Mouse (Mus musculus): ENCODE data around the gene 1700018G05Rik. TPM values are rescaled to one million over a fixed set of nuclear protein-coding genes. Genes with fewer than 3 reads are reported as not detected.
"Not testable (repeated sequence)": the region's sequence is repeated elsewhere in the genome, so short reads cannot be mapped to it uniquely, and the experiment has no call there.

The 1700018G05Rik gene
- not detected in 2 replicates for polyA plus RNA-seq (2014; fragmentation: Nextera tagmentation; extraction: Ambion mirVana)

GRCm38 (mm10) chrX:102928072-102928471, at the start of gene 1700018G05Rik:
1700018G05Rik (plus strand) TSS chrX:102928372.
- H3K9me3 ChIP-seq (ENCODE audit: control insufficient read depth, low read length); H3K27ac ChIP-seq (ENCODE audit: low read depth, low read length); H3K9ac ChIP-seq (replicated peaks; ENCODE audit: low read depth, low read length); H3K36me3 ChIP-seq (ENCODE audit: control insufficient read depth, insufficient read depth, low read length); ATAC-seq (ENCODE audit: low read depth); H3K4me2 ChIP-seq (ENCODE audit: low read depth, low read length); H3K4me3 ChIP-seq (ENCODE audit: low read depth, low read length); H3K27me3 ChIP-seq (ENCODE audit: control insufficient read depth, insufficient read depth, low read length); H3K4me1 ChIP-seq (ENCODE audit: control insufficient read depth, insufficient read depth, low read length): not testable (repeated sequence)
- WGBS, result 89% methylated on average over 5 of the region's 6 CpGs

- H3K36me3 ChIP-seq (ENCODE audit: control insufficient read depth, insufficient read depth, low read length); H3K9me3 ChIP-seq (ENCODE audit: control insufficient read depth, low read length); H3K4me1 ChIP-seq (ENCODE audit: control insufficient read depth, insufficient read depth, low read length); H3K9ac ChIP-seq (replicated peaks; ENCODE audit: low read depth, low read length); H3K27ac ChIP-seq (ENCODE audit: low read depth, low read length); H3K27me3 ChIP-seq (ENCODE audit: control insufficient read depth, insufficient read depth, low read length); H3K4me3 ChIP-seq (ENCODE audit: low read depth, low read length); H3K4me2 ChIP-seq (ENCODE audit: low read depth, low read length); ATAC-seq (ENCODE audit: low read depth): not testable (repeated sequence)
- WGBS, result 86% methylated on average over 6 of the region's 9 CpGs
Observed at GRCm38 (mm10) chrX:102908587-102908986, 19.6 kb upstream of the 1700018G05Rik start, which contains the start of the genes Dmrtc1a and 1700011M02Rik. Dmrtc1a (minus strand) TSS chrX:102908687. 1700011M02Rik (plus strand) TSS chrX:102908905.

GRCm38 (mm10) chrX:102914823-102915222, 13.3 kb upstream of the 1700018G05Rik start:
- H3K4me2 ChIP-seq (ENCODE audit: low read depth, low read length); ATAC-seq (ENCODE audit: low read depth); H3K9me3 ChIP-seq (ENCODE audit: control insufficient read depth, low read length); H3K4me3 ChIP-seq (ENCODE audit: low read depth, low read length); H3K27me3 ChIP-seq (ENCODE audit: control insufficient read depth, insufficient read depth, low read length); H3K9ac ChIP-seq (replicated peaks; ENCODE audit: low read depth, low read length); H3K4me1 ChIP-seq (ENCODE audit: control insufficient read depth, insufficient read depth, low read length); H3K36me3 ChIP-seq (ENCODE audit: control insufficient read depth, insufficient read depth, low read length); H3K27ac ChIP-seq (ENCODE audit: low read depth, low read length): not testable (repeated sequence)
- WGBS, result 80% methylated on average over 1 of the region's 1 CpGs

GRCm38 (mm10) chrX:102926707-102927106, 1.5 kb upstream of the 1700018G05Rik start:
- H3K9me3 ChIP-seq (ENCODE audit: control insufficient read depth, low read length); H3K36me3 ChIP-seq (ENCODE audit: control insufficient read depth, insufficient read depth, low read length); H3K27me3 ChIP-seq (ENCODE audit: control insufficient read depth, insufficient read depth, low read length); H3K4me1 ChIP-seq (ENCODE audit: control insufficient read depth, insufficient read depth, low read length); H3K9ac ChIP-seq (replicated peaks; ENCODE audit: low read depth, low read length); H3K27ac ChIP-seq (ENCODE audit: low read depth, low read length); H3K4me2 ChIP-seq (ENCODE audit: low read depth, low read length); H3K4me3 ChIP-seq (ENCODE audit: low read depth, low read length): not testable (repeated sequence)
- WGBS, result 23% methylated on average over 4 of the region's 4 CpGs
- peak; percentile 66; the same call in 1 of the 2 replicates for ATAC-seq (ENCODE audit: low read depth)

GRCm38 (mm10) chrX:102932992-102933570, 4.9 kb downstream of the 1700018G05Rik start:
- Histone ChIP-seq H3K4me3 (ENCODE audit: low read depth, low read length) (peak overlapping the region; percentile 47), H3K9ac (replicated peaks; ENCODE audit: low read depth, low read length) (peak overlapping the region; percentile 76), H3K9me3 (ENCODE audit: control insufficient read depth, low read length) (no peaks in the 10 kb centered on the region), H3K4me1 (ENCODE audit: control insufficient read depth, insufficient read depth, low read length) (no peaks in the 10 kb centered on the region), H3K27me3 (ENCODE audit: control insufficient read depth, insufficient read depth, low read length) (0 out of 2 replicates have a peak, but pooled peaks cover 2% of the 10 kb centered on the region), H3K27ac (ENCODE audit: low read depth, low read length) (no peak overlapping the region), H3K4me2 (ENCODE audit: low read depth, low read length) (peak overlapping the region; percentile 52), H3K36me3 (ENCODE audit: control insufficient read depth, insufficient read depth, low read length) (no peaks in the 10 kb centered on the region)
- ATAC-seq (ENCODE audit: low read depth), result peak; percentile 21; the same call in 1 of the 2 replicates
- 41% methylated on average over 12 of the region's 12 CpGs for WGBS

GRCm38 (mm10) chrX:102933571-102934394, 5.6 kb downstream of the 1700018G05Rik start:
- whole genome bisulfite sequencing, result 19% methylated on average over 38 of the region's 68 CpGs
- Histone ChIP-seq H3K27ac (ENCODE audit: low read depth, low read length) (no peak overlapping the region), H3K27me3 (ENCODE audit: control insufficient read depth, insufficient read depth, low read length) (0 out of 2 replicates have a peak, but pooled peaks cover 2% of the 10 kb centered on the region), H3K36me3 (ENCODE audit: control insufficient read depth, insufficient read depth, low read length) (no peaks in the 10 kb centered on the region), H3K4me2 (ENCODE audit: low read depth, low read length) (peak overlapping the region; percentile 52), H3K9ac (replicated peaks; ENCODE audit: low read depth, low read length) (peak overlapping the region; percentile 76), H3K9me3 (ENCODE audit: control insufficient read depth, low read length) (no peaks in the 10 kb centered on the region), H3K4me3 (ENCODE audit: low read depth, low read length) (peak overlapping the region; percentile 47), H3K4me1 (ENCODE audit: control insufficient read depth, insufficient read depth, low read length) (no peaks in the 10 kb centered on the region)
- ATAC-seq (ENCODE audit: low read depth), result peak; percentile 84

- peak overlapping the region; percentile 52 for H3K4me2 ChIP-seq (ENCODE audit: low read depth, low read length)
- no peak; the same call in none of the 2 replicates for ATAC-seq (ENCODE audit: low read depth)
- WGBS, result 54% methylated on average over 8 of the region's 8 CpGs
- H3K36me3 ChIP-seq (ENCODE audit: control insufficient read depth, insufficient read depth, low read length), result no peaks in the 10 kb centered on the region
- no peak overlapping the region for H3K9ac ChIP-seq (replicated peaks; ENCODE audit: low read depth, low read length)
- H3K27me3 ChIP-seq (ENCODE audit: control insufficient read depth, insufficient read depth, low read length), result 0 out of 2 replicates have a peak, but pooled peaks cover 2% of the 10 kb centered on the region
- no peaks in the 10 kb centered on the region for H3K9me3 ChIP-seq (ENCODE audit: control insufficient read depth, low read length)
- H3K27ac ChIP-seq (ENCODE audit: low read depth, low read length), result no peak overlapping the region
- no peaks in the 10 kb centered on the region for H3K4me1 ChIP-seq (ENCODE audit: control insufficient read depth, insufficient read depth, low read length)
- peak overlapping the region; percentile 47 for H3K4me3 ChIP-seq (ENCODE audit: low read depth, low read length)
Observed at GRCm38 (mm10) chrX:102934395-102934764, 6.2 kb downstream of the 1700018G05Rik start.

GRCm38 (mm10) chrX:102936743-102937142, 8.6 kb downstream of the 1700018G05Rik start:
- Histone ChIP-seq H3K4me1 (ENCODE audit: control insufficient read depth, insufficient read depth, low read length) (no peaks in the 10 kb centered on the region), H3K4me2 (ENCODE audit: low read depth, low read length) (no peak overlapping the region), H3K4me3 (ENCODE audit: low read depth, low read length) (no peak overlapping the region), H3K36me3 (ENCODE audit: control insufficient read depth, insufficient read depth, low read length) (no peaks in the 10 kb centered on the region), H3K9me3 (ENCODE audit: control insufficient read depth, low read length) (no peaks in the 10 kb centered on the region), H3K9ac (replicated peaks; ENCODE audit: low read depth, low read length) (no peak overlapping the region), H3K27me3 (ENCODE audit: control insufficient read depth, insufficient read depth, low read length) (0 out of 2 replicates have a peak, but pooled peaks cover 2% of the 10 kb centered on the region), H3K27ac (ENCODE audit: low read depth, low read length) (no peak overlapping the region)
- ATAC-seq (ENCODE audit: low read depth), result no peak
- WGBS, result 76% methylated on average over 5 of the region's 5 CpGs

- H3K9ac ChIP-seq (replicated peaks; ENCODE audit: low read depth, low read length); H3K4me1 ChIP-seq (ENCODE audit: control insufficient read depth, insufficient read depth, low read length); H3K27ac ChIP-seq (ENCODE audit: low read depth, low read length); H3K4me3 ChIP-seq (ENCODE audit: low read depth, low read length); H3K4me2 ChIP-seq (ENCODE audit: low read depth, low read length); ATAC-seq (ENCODE audit: low read depth); H3K27me3 ChIP-seq (ENCODE audit: control insufficient read depth, insufficient read depth, low read length); H3K9me3 ChIP-seq (ENCODE audit: control insufficient read depth, low read length); H3K36me3 ChIP-seq (ENCODE audit: control insufficient read depth, insufficient read depth, low read length): not testable (repeated sequence)
- WGBS, result 91% methylated on average over 11 of the region's 11 CpGs
Observed at GRCm38 (mm10) chrX:102950136-102950535, 22.0 kb downstream of the 1700018G05Rik start.
